Mouse (Mus musculus): ENCODE measurements at regions not wholly inside any gene's neighbourhood (a gene's known extent, or its start where the extent isn't known, plus 50 kb on each side); places are given as distances from the start of the nearest gene placed in this dataset.

- no peak for DNase-seq (ENCODE audit: low spot score in 2 of 2)
Measured at GRCm38 (mm10) chr3:63542638-63543408, 59.1 kb upstream of the Gm34302 start.

GRCm38 (mm10) chr3:63538881-63539280, 55.2 kb upstream of the Gm34302 start:
- DNase-seq (ENCODE audit: low spot score in 2 of 2) = no peak

- no peak for DNase-seq (ENCODE audit: low spot score in 2 of 2)
Measured at GRCm38 (mm10) chr3:63534141-63534540, 50.5 kb upstream of the Gm34302 start.

All from heart, adult 9 months (tissue).